Mouse (Mus musculus): Measurements from ENCODE around the gene Neto2. TPM values are rescaled to one million over a fixed set of nuclear protein-coding genes. Genes with fewer than 3 reads are reported as not detected.

Neto2 gene
- polyA plus RNA-seq, 1 experiment: 0.23 TPM

- WGBS: 43% methylated on average over 8 of the region's 8 CpGs
- Histone ChIP-seq H3K36me3 (ENCODE audit: control insufficient read depth, insufficient read depth, low read length) (no peaks in the 10 kb centered on the region), H3K4me1 (ENCODE audit: control insufficient read depth, insufficient read depth, insufficient read length) (no peaks in the 10 kb centered on the region), H3K4me3 (ENCODE audit: extremely low read depth, insufficient read depth, insufficient read length) (no peak overlapping the region), H3K27ac (ENCODE audit: insufficient read depth, low read length) (no peak overlapping the region), H3K27me3 (ENCODE audit: control insufficient read depth, insufficient read depth, low read length) (no peaks in the 10 kb centered on the region)
- DNase-seq (ENCODE audit: low read depth in 1 of 2, low spot score in 2 of 2): peak in 1 of 2 experiments; percentile 19
- TF ChIP-seq CTCF (IDR thresholded peaks at IDR 0.05; ENCODE audit: extremely low read depth, insufficient read depth, insufficient read length, insufficient replicate concordance) (peak; percentile 41; the same call in 1 of the 2 replicates), POLR2A (IDR thresholded peaks at IDR 0.05; ENCODE audit: low read depth, low read length) (no peak)
Measured at GRCm38 (mm10) chr8:85603203-85603895, 97.4 kb downstream of the Neto2 start.

- DNase-seq (ENCODE audit: low read depth in 1 of 2, low spot score in 2 of 2): no peak
- H3K36me3 ChIP-seq (ENCODE audit: control insufficient read depth, insufficient read depth, low read length): no peaks in the 10 kb centered on the region
- WGBS: 82% methylated on average over 4 of the region's 4 CpGs
Measured at GRCm38 (mm10) chr8:85602737-85603136, 98.0 kb downstream of the Neto2 start.

GRCm38 (mm10) chr8:85601741-85602140 is 99.0 kb downstream of the Neto2 start:
- Histone ChIP-seq H3K4me3 (ENCODE audit: extremely low read depth, insufficient read depth, insufficient read length) (no peak overlapping the region), H3K27ac (ENCODE audit: insufficient read depth, low read length) (no peak overlapping the region), H3K36me3 (ENCODE audit: control insufficient read depth, insufficient read depth, low read length) (no peaks in the 10 kb centered on the region), H3K4me1 (ENCODE audit: control insufficient read depth, insufficient read depth, insufficient read length) (no peaks in the 10 kb centered on the region), H3K27me3 (ENCODE audit: control insufficient read depth, insufficient read depth, low read length) (no peaks in the 10 kb centered on the region)
- TF ChIP-seq CTCF (IDR thresholded peaks at IDR 0.05; ENCODE audit: extremely low read depth, insufficient read depth, insufficient read length, insufficient replicate concordance): no peak
- no peak for DNase-seq (ENCODE audit: low read depth in 1 of 2, low spot score in 2 of 2)
- WGBS: 83% methylated on average over 8 of the region's 8 CpGs

More at GRCm38 (mm10) chr8:85602737-85603136, 98.0 kb downstream of the Neto2 start:
- TF ChIP-seq POLR2A (IDR thresholded peaks at IDR 0.05; ENCODE audit: low read depth, low read length): no peak
- TF ChIP-seq CTCF (IDR thresholded peaks at IDR 0.05; ENCODE audit: extremely low read depth, insufficient read depth, insufficient read length, insufficient replicate concordance): no peak
- no peak overlapping the region for H3K4me3 ChIP-seq (ENCODE audit: extremely low read depth, insufficient read depth, insufficient read length)
- no peaks in the 10 kb centered on the region for H3K4me1 ChIP-seq (ENCODE audit: control insufficient read depth, insufficient read depth, insufficient read length)
- no peaks in the 10 kb centered on the region for H3K27me3 ChIP-seq (ENCODE audit: control insufficient read depth, insufficient read depth, low read length)
- H3K27ac ChIP-seq (ENCODE audit: insufficient read depth, low read length): no peak overlapping the region

GRCm38 (mm10) chr8:85597413-85598191 is 103.1 kb downstream of the Neto2 start:
- Histone ChIP-seq H3K27ac (ENCODE audit: insufficient read depth, low read length) (no peak overlapping the region), H3K36me3 (ENCODE audit: control insufficient read depth, insufficient read depth, low read length) (no peaks in the 10 kb centered on the region), H3K27me3 (ENCODE audit: control insufficient read depth, insufficient read depth, low read length) (no peaks in the 10 kb centered on the region), H3K4me3 (ENCODE audit: extremely low read depth, insufficient read depth, insufficient read length) (no peak overlapping the region), H3K4me1 (ENCODE audit: control insufficient read depth, insufficient read depth, insufficient read length) (no peaks in the 10 kb centered on the region)
- TF ChIP-seq CTCF (IDR thresholded peaks at IDR 0.05; ENCODE audit: extremely low read depth, insufficient read depth, insufficient read length, insufficient replicate concordance) (no peak), POLR2A (IDR thresholded peaks at IDR 0.05; ENCODE audit: low read depth, low read length) (no peak)
- DNase-seq (ENCODE audit: low read depth in 1 of 2, low spot score in 2 of 2): no peak
- WGBS: 65% methylated on average over 8 of the region's 8 CpGs

- WGBS: 79% methylated on average over 6 of the region's 6 CpGs
- no peak overlapping the region for H3K27ac ChIP-seq (ENCODE audit: insufficient read depth, low read length)
- H3K4me1 ChIP-seq (ENCODE audit: control insufficient read depth, insufficient read depth, insufficient read length): no peaks in the 10 kb centered on the region
- no peak overlapping the region for H3K4me3 ChIP-seq (ENCODE audit: extremely low read depth, insufficient read depth, insufficient read length)
- H3K27me3 ChIP-seq (ENCODE audit: control insufficient read depth, insufficient read depth, low read length): no peaks in the 10 kb centered on the region
- TF ChIP-seq CTCF (IDR thresholded peaks at IDR 0.05; ENCODE audit: extremely low read depth, insufficient read depth, insufficient read length, insufficient replicate concordance) (no peak), POLR2A (IDR thresholded peaks at IDR 0.05; ENCODE audit: low read depth, low read length) (no peak)
- DNase-seq (ENCODE audit: low read depth in 1 of 2, low spot score in 2 of 2): no peak
- no peaks in the 10 kb centered on the region for H3K36me3 ChIP-seq (ENCODE audit: control insufficient read depth, insufficient read depth, low read length)
Measured at GRCm38 (mm10) chr8:85595391-85595790, 105.3 kb downstream of the Neto2 start.

GRCm38 (mm10) chr8:85594983-85595382 is 105.7 kb downstream of the Neto2 start:
- H3K27me3 ChIP-seq (ENCODE audit: control insufficient read depth, insufficient read depth, low read length): no peaks in the 10 kb centered on the region
- no peaks in the 10 kb centered on the region for H3K4me1 ChIP-seq (ENCODE audit: control insufficient read depth, insufficient read depth, insufficient read length)
- WGBS: 54% methylated on average over 3 of the region's 3 CpGs
- no peak overlapping the region for H3K27ac ChIP-seq (ENCODE audit: insufficient read depth, low read length)
- H3K4me3 ChIP-seq (ENCODE audit: extremely low read depth, insufficient read depth, insufficient read length): no peak overlapping the region
- no peak for DNase-seq (ENCODE audit: low read depth in 1 of 2, low spot score in 2 of 2)
- H3K36me3 ChIP-seq (ENCODE audit: control insufficient read depth, insufficient read depth, low read length): no peaks in the 10 kb centered on the region
- TF ChIP-seq CTCF (IDR thresholded peaks at IDR 0.05; ENCODE audit: extremely low read depth, insufficient read depth, insufficient read length, insufficient replicate concordance): no peak
- TF ChIP-seq POLR2A (IDR thresholded peaks at IDR 0.05; ENCODE audit: low read depth, low read length): no peak

GRCm38 (mm10) chr8:85593324-85593723 is 107.4 kb downstream of the Neto2 start:
- Histone ChIP-seq H3K36me3 (ENCODE audit: control insufficient read depth, insufficient read depth, low read length) (no peaks in the 10 kb centered on the region), H3K27me3 (ENCODE audit: control insufficient read depth, insufficient read depth, low read length) (no peaks in the 10 kb centered on the region), H3K4me1 (ENCODE audit: control insufficient read depth, insufficient read depth, insufficient read length) (no peaks in the 10 kb centered on the region), H3K27ac (ENCODE audit: insufficient read depth, low read length) (no peak overlapping the region), H3K4me3 (ENCODE audit: extremely low read depth, insufficient read depth, insufficient read length) (no peak overlapping the region)
- 80% methylated on average over 3 of the region's 3 CpGs for WGBS
- TF ChIP-seq POLR2A (IDR thresholded peaks at IDR 0.05; ENCODE audit: low read depth, low read length) (no peak), CTCF (IDR thresholded peaks at IDR 0.05; ENCODE audit: extremely low read depth, insufficient read depth, insufficient read length, insufficient replicate concordance) (no peak)
- no peak for DNase-seq (ENCODE audit: low read depth in 1 of 2, low spot score in 2 of 2)
